Mouse (Mus musculus): ENCODE data around the gene Tex50. TPM values are rescaled to one million over a fixed set of nuclear protein-coding genes. Genes with fewer than 3 reads are reported as not detected.

Tex50 gene
- polyA plus RNA-seq, 3 experiments from 2014 or later, result not detected

GRCm38 (mm10) chr1:161122661-161123418 lies 36.3 kb downstream of the Tex50 start:
- no peak for ATAC-seq

DNA sequence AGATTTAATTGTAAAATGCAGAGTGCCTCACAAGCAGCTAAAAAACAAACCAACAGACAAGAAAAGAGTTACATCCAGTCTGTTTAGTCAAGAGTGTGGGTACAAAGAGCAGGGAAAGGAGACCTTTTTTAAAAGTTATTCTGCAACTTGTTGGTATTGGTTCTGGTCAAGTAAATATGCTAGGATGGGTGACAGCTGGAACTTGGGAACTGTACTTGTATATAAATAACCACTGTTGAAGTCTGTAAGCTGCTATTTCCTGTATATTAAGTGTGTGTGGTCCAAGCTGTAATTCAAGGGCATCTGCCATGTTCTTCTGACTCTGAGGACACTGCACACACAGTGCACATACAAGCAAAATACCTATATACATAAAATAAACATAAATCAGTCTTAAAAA lies 44.5 kb downstream of the Tex50 start:
- no peak for ATAC-seq

GRCm38 (mm10) chr1:161109216-161109615 lies 49.9 kb downstream of the Tex50 start:
- ATAC-seq, result no peak

Other genes with a start within 250 kb of the Tex50 start
- gene Serpinc1, start 180.7 kb downstream of the Tex50 start, polyA plus RNA-seq (2017; shearing (Covaris generic)), result 10 to 100 TPM in 1 of 3 experiments, 1 to 10 TPM in 2; 5.1 to 13.6 (median 9.2) TPM
- 1 to 10 TPM; 6.0 to 8.8 (median 7.1) TPM for gene Zbtb37, start 124.5 kb downstream of the Tex50 start, polyA plus RNA-seq (2017; shearing (Covaris generic))
- gene Dars2, start 88.7 kb downstream of the Tex50 start, polyA plus RNA-seq (2017; shearing (Covaris generic)), result 10 to 100 TPM; 15.0 to 27.5 (median 16.3) TPM
- gene Cenpl, start 88.6 kb downstream of the Tex50 start, polyA plus RNA-seq (2017; shearing (Covaris generic)), result 10 to 100 TPM; 15.8 to 44.5 (median 19.1) TPM
- 10 to 100 TPM; 27.7 to 38.6 (median 30.0) TPM for gene Klhl20, start 27.8 kb downstream of the Tex50 start, polyA plus RNA-seq (2017; shearing (Covaris generic))
- not detected for gene Ankrd45, start 16.6 kb downstream of the Tex50 start, polyA plus RNA-seq (2017; shearing (Covaris generic))
- 100 to 1,000 TPM; 249 to 347 (median 317) TPM for gene Prdx6, start 91.9 kb upstream of the Tex50 start, polyA plus RNA-seq (2017; shearing (Covaris generic))
- 1 to 10 TPM in 2 of 3 experiments, under 1 TPM in 1; 0.85 to 7.8 (median 1.0) TPM for gene Tnfsf4, start 236.1 kb upstream of the Tex50 start, polyA plus RNA-seq (2017; shearing (Covaris generic))